Mouse (Mus musculus) heart, adult 9 months (tissue): ENCODE measurements around the gene Frmpd1.
A peak's percentile ranks its signal among the peaks of the same experiment; 100 is the strongest.

ENCODE experiments used
- DNase-seq, 2 experiments: peaks; one replicate each; pipeline ENCODE4 v3.0.0; 2022; ENCODE audit warnings: low spot score in 2 of 2

The Frmpd1 gene

DNA sequence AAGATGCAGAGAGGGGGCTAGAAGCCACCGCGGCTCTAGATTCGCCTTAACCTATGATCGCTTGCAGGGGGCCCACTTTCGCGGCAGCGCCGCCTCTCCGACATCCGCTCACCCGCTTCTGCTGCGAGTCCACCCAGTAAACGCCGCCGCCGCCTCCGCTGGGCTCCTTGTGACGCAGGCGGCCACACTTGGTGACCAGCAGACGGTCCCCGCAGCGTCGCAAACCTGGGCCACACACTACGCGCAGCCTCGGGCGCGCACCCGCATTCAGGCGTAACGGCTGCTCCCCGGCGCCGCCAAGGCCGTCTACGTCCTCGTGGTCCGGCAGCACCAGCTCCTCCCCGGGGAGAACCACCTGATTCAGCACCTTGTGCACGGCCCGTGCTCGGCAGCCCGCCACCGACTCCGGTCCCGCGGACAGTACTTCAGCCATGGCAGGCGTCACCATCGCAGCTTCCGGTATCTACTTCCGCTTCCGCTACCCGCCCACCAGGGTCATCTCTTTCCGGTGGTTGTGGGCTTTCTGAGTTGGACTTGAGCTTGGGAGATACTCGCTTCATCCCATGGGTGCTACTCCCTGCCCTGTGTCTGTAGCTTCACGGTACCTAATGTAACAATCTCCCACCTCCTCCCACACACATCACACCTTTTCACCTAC is 135.6 kb downstream of the Frmpd1 start:
- peak; percentile 86 to 87 for DNase-seq

DNA sequence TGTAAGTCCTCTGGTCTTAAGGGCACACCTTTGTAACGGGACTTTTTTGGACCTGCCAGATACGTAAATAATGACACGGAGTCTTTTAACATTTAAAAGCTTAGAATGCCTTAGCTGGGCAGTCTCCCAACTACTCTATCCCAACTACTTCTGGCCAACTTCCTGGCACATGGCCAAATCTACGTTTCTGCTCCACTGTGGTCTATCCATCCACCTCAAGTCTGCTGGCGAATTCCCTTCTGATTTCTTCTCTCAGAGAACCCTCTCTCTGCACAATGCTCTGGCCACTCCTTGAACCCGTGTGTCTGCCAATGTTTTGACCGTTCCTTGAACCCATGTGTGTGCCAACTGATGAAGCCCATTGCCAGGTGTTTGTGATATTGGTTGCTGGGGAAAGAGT is 146.5 kb downstream of the Frmpd1 start:
- DNase-seq = no peak

DNA sequence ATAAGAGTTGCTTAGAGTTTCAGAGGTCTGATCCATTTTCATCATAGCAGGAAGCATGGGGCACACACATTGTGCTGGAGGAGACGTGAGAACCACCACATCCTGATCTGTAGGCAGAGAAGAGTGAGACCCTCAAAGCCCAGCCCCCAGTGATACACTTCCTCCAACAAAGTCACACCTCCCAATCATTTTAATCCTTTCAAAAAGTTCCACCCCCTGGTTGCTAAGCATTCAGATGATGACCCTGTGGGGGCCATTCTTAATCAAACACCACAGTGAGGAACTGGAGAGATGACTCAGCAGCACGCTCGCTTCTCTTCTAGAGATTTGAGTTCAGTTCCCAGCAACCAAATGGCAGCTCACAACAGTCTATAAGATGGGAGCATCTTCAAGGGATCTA is 147.8 kb downstream of the Frmpd1 start:
- no peak for DNase-seq
